Mouse (Mus musculus): Measurements from ENCODE around the gene Crip2. TPM values are rescaled to one million over a fixed set of nuclear protein-coding genes. Genes with fewer than 3 reads are reported as not detected.
A peak's percentile ranks its signal among the peaks of the same experiment; 100 is the strongest.

Crip2 gene
- polyA plus RNA-seq, 1 experiment from 2014 or later, result 43.8 TPM

- no peak overlapping the region for H3K27ac ChIP-seq (ENCODE audit: low read length)
- H3K9me3 ChIP-seq (replicated peaks; ENCODE audit: control insufficient read depth, low read length), result no peaks in the 10 kb centered on the region
- H3K36me3 ChIP-seq (ENCODE audit: control insufficient read depth, insufficient read depth), result no peaks in the 10 kb centered on the region
- WGBS (ENCODE audit: insufficient replicate concordance), result 41% methylated on average over 4 of the region's 4 CpGs
- no peak overlapping the region for H3K4me3 ChIP-seq (ENCODE audit: low read depth, low read length)
- no peak overlapping the region for H3K4me2 ChIP-seq (ENCODE audit: low read depth, low read length)
- ATAC-seq (ENCODE audit: low read depth), result no peak
- peaks cover 56% of the 10 kb centered on the region for H3K4me1 ChIP-seq (ENCODE audit: control insufficient read depth, low read depth, low read length)
- peaks cover 43% of the 10 kb centered on the region for H3K27me3 ChIP-seq (ENCODE audit: control insufficient read depth, insufficient read depth, low read depth, low read length)
- H3K9ac ChIP-seq (ENCODE audit: low read depth, low read length), result no peak overlapping the region
Observed at GRCm38 (mm10) chr12:113150591-113150990, 10.6 kb downstream of the Crip2 start.

- no peak overlapping the region for H3K9ac ChIP-seq (ENCODE audit: low read depth, low read length)
- no peaks in the 10 kb centered on the region for H3K36me3 ChIP-seq (ENCODE audit: control insufficient read depth, insufficient read depth)
- H3K4me3 ChIP-seq (ENCODE audit: low read depth, low read length), result no peak overlapping the region
- H3K9me3 ChIP-seq (replicated peaks; ENCODE audit: control insufficient read depth, low read length), result no peaks in the 10 kb centered on the region
- H3K4me1 ChIP-seq (ENCODE audit: control insufficient read depth, low read depth, low read length), result peaks cover 56% of the 10 kb centered on the region
- 47% methylated on average over 8 of the region's 8 CpGs for WGBS (ENCODE audit: insufficient replicate concordance)
- H3K27ac ChIP-seq (ENCODE audit: low read length), result no peak overlapping the region
- H3K27me3 ChIP-seq (ENCODE audit: control insufficient read depth, insufficient read depth, low read depth, low read length), result peaks cover 43% of the 10 kb centered on the region
- ATAC-seq (ENCODE audit: low read depth), result no peak
- H3K4me2 ChIP-seq (ENCODE audit: low read depth, low read length), result peak overlapping the region; percentile 78; the same call in 1 of the 2 replicates
Observed at GRCm38 (mm10) chr12:113151046-113151445, 11.0 kb downstream of the Crip2 start.

- Histone ChIP-seq H3K27me3 (ENCODE audit: control insufficient read depth, insufficient read depth, low read depth, low read length) (peaks cover 39% of the 10 kb centered on the region), H3K27ac (ENCODE audit: low read length) (no peak overlapping the region), H3K36me3 (ENCODE audit: control insufficient read depth, insufficient read depth) (no peaks in the 10 kb centered on the region), H3K4me3 (ENCODE audit: low read depth, low read length) (peak overlapping the region; percentile 57), H3K4me2 (ENCODE audit: low read depth, low read length) (peak overlapping the region; percentile 78), H3K9ac (ENCODE audit: low read depth, low read length) (peak overlapping the region; percentile 58), H3K9me3 (replicated peaks; ENCODE audit: control insufficient read depth, low read length) (no peaks in the 10 kb centered on the region), H3K4me1 (ENCODE audit: control insufficient read depth, low read depth, low read length) (peaks cover 51% of the 10 kb centered on the region)
- under 1% methylated on average over 36 of the region's 36 CpGs for WGBS (ENCODE audit: insufficient replicate concordance)
- ATAC-seq (ENCODE audit: low read depth), result no peak
Observed at GRCm38 (mm10) chr12:113151661-113152271, 11.7 kb downstream of the Crip2 start.

GRCm38 (mm10) chr12:113152272-113152661 lies 12.2 kb downstream of the Crip2 start:
- H3K9me3 ChIP-seq (replicated peaks; ENCODE audit: control insufficient read depth, low read length), result no peaks in the 10 kb centered on the region

GRCm38 (mm10) chr12:113152991-113153525 lies 13.0 kb downstream of the Crip2 start:
- Histone ChIP-seq H3K4me1 (ENCODE audit: control insufficient read depth, low read depth, low read length) (peaks cover 48% of the 10 kb centered on the region), H3K27me3 (ENCODE audit: control insufficient read depth, insufficient read depth, low read depth, low read length) (peaks cover 32% of the 10 kb centered on the region), H3K9me3 (replicated peaks; ENCODE audit: control insufficient read depth, low read length) (no peaks in the 10 kb centered on the region), H3K36me3 (ENCODE audit: control insufficient read depth, insufficient read depth) (no peaks in the 10 kb centered on the region), H3K4me3 (ENCODE audit: low read depth, low read length) (no peak overlapping the region), H3K27ac (ENCODE audit: low read length) (no peak overlapping the region), H3K9ac (ENCODE audit: low read depth, low read length) (no peak overlapping the region), H3K4me2 (ENCODE audit: low read depth, low read length) (no peak overlapping the region)
- ATAC-seq (ENCODE audit: low read depth), result no peak
- 78% methylated on average over 6 of the region's 6 CpGs for WGBS (ENCODE audit: insufficient replicate concordance)

More at GRCm38 (mm10) chr12:113152272-113152661, 12.2 kb downstream of the Crip2 start:
- 5% methylated on average over 19 of the region's 19 CpGs for WGBS (ENCODE audit: insufficient replicate concordance)
- no peaks in the 10 kb centered on the region for H3K36me3 ChIP-seq (ENCODE audit: control insufficient read depth, insufficient read depth)
- no peak overlapping the region for H3K27ac ChIP-seq (ENCODE audit: low read length)
- peaks cover 52% of the 10 kb centered on the region for H3K4me1 ChIP-seq (ENCODE audit: control insufficient read depth, low read depth, low read length)
- peak overlapping the region; percentile 78 for H3K4me2 ChIP-seq (ENCODE audit: low read depth, low read length)
- no peak for ATAC-seq (ENCODE audit: low read depth)
- peaks cover 34% of the 10 kb centered on the region for H3K27me3 ChIP-seq (ENCODE audit: control insufficient read depth, insufficient read depth, low read depth, low read length)
- H3K4me3 ChIP-seq (ENCODE audit: low read depth, low read length), result peak overlapping the region; percentile 57
- peak overlapping the region; percentile 58 for H3K9ac ChIP-seq (ENCODE audit: low read depth, low read length)

- H3K36me3 ChIP-seq (ENCODE audit: control insufficient read depth, insufficient read depth), result no peaks in the 10 kb centered on the region
- no peaks in the 10 kb centered on the region for H3K9me3 ChIP-seq (replicated peaks; ENCODE audit: control insufficient read depth, low read length)
- H3K9ac ChIP-seq (ENCODE audit: low read depth, low read length), result no peak overlapping the region
- WGBS (ENCODE audit: insufficient replicate concordance), result 82% methylated on average over 7 of the region's 7 CpGs
- peaks cover 29% of the 10 kb centered on the region for H3K27me3 ChIP-seq (ENCODE audit: control insufficient read depth, insufficient read depth, low read depth, low read length)
- H3K4me3 ChIP-seq (ENCODE audit: low read depth, low read length), result no peak overlapping the region
- no peak overlapping the region for H3K4me2 ChIP-seq (ENCODE audit: low read depth, low read length)
- H3K4me1 ChIP-seq (ENCODE audit: control insufficient read depth, low read depth, low read length), result peaks cover 40% of the 10 kb centered on the region
- ATAC-seq (ENCODE audit: low read depth), result no peak
- no peak overlapping the region for H3K27ac ChIP-seq (ENCODE audit: low read length)
Observed at GRCm38 (mm10) chr12:113153971-113154370, 13.9 kb downstream of the Crip2 start.

GRCm38 (mm10) chr12:113154747-113155075 lies 14.7 kb downstream of the Crip2 start:
- Histone ChIP-seq H3K27me3 (ENCODE audit: control insufficient read depth, insufficient read depth, low read depth, low read length) (peaks cover 24% of the 10 kb centered on the region), H3K36me3 (ENCODE audit: control insufficient read depth, insufficient read depth) (no peaks in the 10 kb centered on the region), H3K9me3 (replicated peaks; ENCODE audit: control insufficient read depth, low read length) (no peaks in the 10 kb centered on the region), H3K4me2 (ENCODE audit: low read depth, low read length) (peak overlapping the region; percentile 94), H3K4me3 (ENCODE audit: low read depth, low read length) (peak overlapping the region; percentile 60), H3K9ac (ENCODE audit: low read depth, low read length) (no peak overlapping the region), H3K4me1 (ENCODE audit: control insufficient read depth, low read depth, low read length) (peaks cover 38% of the 10 kb centered on the region), H3K27ac (ENCODE audit: low read length) (no peak overlapping the region)
- 73% methylated on average over 6 of the region's 6 CpGs for WGBS (ENCODE audit: insufficient replicate concordance)
- ATAC-seq (ENCODE audit: low read depth), result no peak

GRCm38 (mm10) chr12:113155076-113155771 lies 15.2 kb downstream of the Crip2 start:
- Histone ChIP-seq H3K27ac (ENCODE audit: low read length) (peak overlapping the region; percentile 64), H3K36me3 (ENCODE audit: control insufficient read depth, insufficient read depth) (no peaks in the 10 kb centered on the region), H3K4me1 (ENCODE audit: control insufficient read depth, low read depth, low read length) (peaks cover 38% of the 10 kb centered on the region), H3K4me3 (ENCODE audit: low read depth, low read length) (peak overlapping the region; percentile 60), H3K9me3 (replicated peaks; ENCODE audit: control insufficient read depth, low read length) (no peaks in the 10 kb centered on the region), H3K4me2 (ENCODE audit: low read depth, low read length) (peak overlapping the region; percentile 94), H3K9ac (ENCODE audit: low read depth, low read length) (peak overlapping the region; percentile 57), H3K27me3 (ENCODE audit: control insufficient read depth, insufficient read depth, low read depth, low read length) (peaks cover 24% of the 10 kb centered on the region)
- WGBS (ENCODE audit: insufficient replicate concordance), result 6% methylated on average over 32 of the region's 32 CpGs
- ATAC-seq (ENCODE audit: low read depth), result no peak

Measured in liver, embryonic 16.5 days (tissue).